In genomic region chr14:49476602-49477001, GRCm38 (mm10) we compare ENCODE assay signal across 30 mouse cellular contexts. TPM values are rescaled to one million over a fixed set of nuclear protein-coding genes. Genes with fewer than 3 reads are reported as not detected.
"Had no signal": no experiment of that assay in that cellular context is flagged by ENCODE, and none has a peak within 500 bp of the region (broad histone marks: within the 10 kb centered on the region; RNA-seq: fewer than 3 reads in every experiment).

No protein-coding gene starts in this region.

- H3K4me3 ChIP-seq: heart, embryonic 10.5 days; heart, embryonic 12.5 days; hindbrain, embryonic 10.5 days; hindbrain, embryonic 12.5 days; intestine, embryonic 15.5 days; kidney, embryonic 15.5 days; limb, embryonic 13.5 days; limb, embryonic 15.5 days; liver, embryonic 12.5 days had no signal

- DNase-seq: forebrain, postnatal 0 days; gastrocnemius, postnatal 14 days; gastrocnemius, postnatal 36 days; heart, adult 18-20 months; heart, postnatal 10 days; heart, postnatal 4 days; kidney, adult 11 months; kidney, adult 2 months; kidney, adult 9 months; kidney, postnatal 14 days; kidney, postnatal 36 days; left cerebral cortex, postnatal 4 days had no signal

- H3K27ac ChIP-seq: heart, embryonic 10.5 days; hindbrain, embryonic 10.5 days; hindbrain, embryonic 12.5 days; hindbrain, embryonic 14.5 days; intestine, embryonic 15.5 days; kidney, embryonic 15.5 days; kidney, postnatal 0 days; limb, embryonic 13.5 days; limb, embryonic 15.5 days; liver, embryonic 12.5 days; liver, embryonic 14.5 days had no signal

RNA-seq across cellular contexts. Expression of gene Slc35f4, which starts 49.2 kb away (rescaled TPM):
- total RNA-seq: gastrocnemius, adult 18-20 months; gastrocnemius, adult 8-10 months; gastrocnemius, postnatal 14 days; gastrocnemius, postnatal 36 days; granulocyte monocyte progenitor cell, adult 5-6 weeks; heart, adult 18-20 months; heart, adult 8-10 months; heart, postnatal 10 days; heart, postnatal 25 days; heart, postnatal 4 days; liver, adult 2 months had no signal
